Mouse (Mus musculus): Measurements from ENCODE around the gene Ccdc141. TPM values are rescaled to one million over a fixed set of nuclear protein-coding genes. Genes with fewer than 3 reads are reported as not detected.

Gene Ccdc141
- polyA plus RNA-seq, 1 experiment from 2014 or later: 3.4 TPM

DNA sequence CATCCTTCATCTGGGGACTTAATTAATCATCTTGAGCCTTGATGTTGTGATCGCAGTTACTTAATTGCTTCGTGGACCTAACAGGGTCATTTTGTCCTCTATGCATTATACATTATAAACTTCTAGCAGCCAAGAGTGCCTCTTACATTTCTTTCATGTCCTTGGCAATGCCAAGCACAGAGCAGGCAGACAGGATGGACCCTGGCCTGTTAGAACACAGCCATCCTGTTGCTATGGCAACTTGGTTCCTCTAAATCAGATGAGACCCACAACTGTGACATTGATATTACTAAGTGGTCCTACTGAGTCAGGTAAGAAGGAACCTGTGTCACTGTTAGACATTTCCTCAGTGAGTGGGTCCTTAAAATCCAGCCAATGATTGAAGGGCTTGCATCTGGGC is 20.9 kb downstream of the Ccdc141 start:
- no peak overlapping the region for H3K4me3 ChIP-seq
- WGBS: 78% methylated on average over 2 of the region's 2 CpGs
- H3K36me3 ChIP-seq: no peaks in the 10 kb centered on the region
- H3K4me1 ChIP-seq (replicated peaks): 0 out of 2 replicates have a peak, but pooled peaks cover 8% of the 10 kb centered on the region
- no peaks in the 10 kb centered on the region for H3K9me3 ChIP-seq
- no peak overlapping the region for H3K27ac ChIP-seq
- DNase-seq (ENCODE audit: low spot score): no peak
- H3K27me3 ChIP-seq (ENCODE audit: insufficient read depth, poor library complexity, severe bottlenecking): no peaks in the 10 kb centered on the region

DNA sequence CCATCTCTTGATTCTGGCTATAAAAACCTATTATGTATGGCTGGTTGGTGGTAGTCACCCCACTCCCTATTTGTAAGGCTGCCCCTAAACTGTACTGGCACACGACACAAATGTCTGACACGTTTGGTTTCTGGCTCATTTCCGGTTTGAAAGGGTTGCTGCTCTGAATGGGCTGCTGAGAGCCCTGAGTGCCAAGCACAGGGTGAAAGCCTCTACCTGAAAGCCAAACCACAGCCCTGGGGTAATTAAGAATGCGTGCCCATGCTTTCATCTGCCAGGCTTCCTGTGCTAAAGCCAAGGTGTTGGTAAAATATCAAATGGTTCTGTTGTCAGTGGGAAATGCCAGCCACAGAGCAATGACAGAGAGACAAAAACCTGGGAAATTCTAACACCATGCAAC is 22.2 kb downstream of the Ccdc141 start:
- no peaks in the 10 kb centered on the region for H3K36me3 ChIP-seq
- H3K9me3 ChIP-seq: no peaks in the 10 kb centered on the region
- DNase-seq (ENCODE audit: low spot score): no peak
- no peak overlapping the region for H3K27ac ChIP-seq
- H3K27me3 ChIP-seq (ENCODE audit: insufficient read depth, poor library complexity, severe bottlenecking): no peaks in the 10 kb centered on the region
- H3K4me3 ChIP-seq: no peak overlapping the region
- H3K4me1 ChIP-seq (replicated peaks): 0 out of 2 replicates have a peak, but pooled peaks cover 8% of the 10 kb centered on the region
- WGBS: 64% methylated on average over 4 of the region's 4 CpGs

DNA sequence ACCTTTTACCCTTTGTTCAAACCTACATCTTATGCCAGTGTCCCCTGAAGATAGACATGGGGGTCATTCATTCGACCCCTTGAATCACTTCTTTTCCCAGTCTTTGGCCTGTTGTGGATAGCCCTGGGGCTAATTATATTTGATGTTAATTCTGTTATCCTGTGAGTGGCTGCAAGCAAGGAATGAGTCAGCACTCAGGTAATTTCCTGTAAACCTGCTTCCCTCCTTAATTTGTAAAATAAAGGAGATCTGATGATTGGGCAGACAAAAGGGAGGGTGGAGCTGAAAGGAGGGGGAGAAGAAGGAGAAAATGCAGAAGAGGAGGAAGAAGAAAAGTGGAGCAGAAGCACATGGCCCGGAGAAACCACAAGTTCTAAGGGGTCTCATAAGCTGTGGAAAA is 23.5 kb downstream of the Ccdc141 start:
- Histone ChIP-seq H3K27ac (no peak overlapping the region), H3K4me3 (no peak overlapping the region), H3K36me3 (no peaks in the 10 kb centered on the region), H3K4me1 (replicated peaks) (0 out of 2 replicates have a peak, but pooled peaks cover 8% of the 10 kb centered on the region), H3K27me3 (ENCODE audit: insufficient read depth, poor library complexity, severe bottlenecking) (no peaks in the 10 kb centered on the region), H3K9me3 (no peaks in the 10 kb centered on the region)
- 81% methylated on average over 2 of the region's 2 CpGs for WGBS
- DNase-seq (ENCODE audit: low spot score): no peak

DNA sequence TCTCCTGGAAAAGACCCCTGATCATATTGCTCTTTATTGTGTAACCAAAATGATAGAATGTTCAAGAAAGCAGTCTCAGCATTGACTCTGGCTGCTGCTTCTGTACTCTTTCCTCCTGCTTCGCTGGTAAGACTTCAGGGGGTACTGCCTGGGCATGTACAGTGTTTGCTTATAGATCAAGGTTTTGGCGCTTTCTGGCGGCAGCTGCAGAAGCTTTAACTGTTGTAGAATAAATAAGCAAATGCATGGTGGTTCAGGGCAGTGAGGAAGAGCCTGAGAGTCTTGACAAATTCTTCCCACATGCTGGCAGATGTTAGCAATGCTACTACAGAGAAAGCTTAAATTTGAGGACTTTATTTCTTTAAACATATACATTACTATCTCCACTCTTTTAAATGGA is 24.1 kb downstream of the Ccdc141 start:
- DNase-seq (ENCODE audit: low spot score): no peak
- Histone ChIP-seq H3K9me3 (no peaks in the 10 kb centered on the region), H3K27ac (no peak overlapping the region), H3K27me3 (ENCODE audit: insufficient read depth, poor library complexity, severe bottlenecking) (no peaks in the 10 kb centered on the region), H3K36me3 (no peaks in the 10 kb centered on the region), H3K4me3 (no peak overlapping the region), H3K4me1 (replicated peaks) (0 out of 2 replicates have a peak, but pooled peaks cover 8% of the 10 kb centered on the region)
- WGBS: 63% methylated on average over 3 of the region's 3 CpGs

DNA sequence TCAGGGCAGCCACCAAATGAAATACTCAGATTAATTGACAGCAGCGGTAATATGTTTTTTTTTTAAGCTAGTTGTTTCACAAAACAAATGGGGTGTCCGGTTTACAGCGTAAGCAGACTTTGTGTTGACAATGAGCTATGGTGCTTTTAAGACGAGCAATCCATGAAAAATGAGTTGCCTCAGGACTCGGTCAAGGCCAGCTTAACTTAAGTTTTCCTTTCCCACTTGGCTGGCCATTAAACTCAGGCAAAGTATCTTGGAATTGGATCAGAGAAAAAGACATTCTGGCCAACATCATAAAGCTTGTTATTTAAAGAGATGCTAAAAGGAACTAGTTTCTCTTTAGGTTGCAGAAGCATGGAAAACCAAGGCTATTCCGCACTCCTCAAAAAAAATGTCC is 26.9 kb downstream of the Ccdc141 start:
- Histone ChIP-seq H3K4me1 (replicated peaks) (no peaks in the 10 kb centered on the region), H3K27me3 (ENCODE audit: insufficient read depth, poor library complexity, severe bottlenecking) (no peaks in the 10 kb centered on the region), H3K9me3 (no peaks in the 10 kb centered on the region), H3K36me3 (no peaks in the 10 kb centered on the region), H3K27ac (no peak overlapping the region), H3K4me3 (no peak overlapping the region)
- 84% methylated on average over 6 of the region's 6 CpGs for WGBS
- no peak for DNase-seq (ENCODE audit: low spot score)

DNA sequence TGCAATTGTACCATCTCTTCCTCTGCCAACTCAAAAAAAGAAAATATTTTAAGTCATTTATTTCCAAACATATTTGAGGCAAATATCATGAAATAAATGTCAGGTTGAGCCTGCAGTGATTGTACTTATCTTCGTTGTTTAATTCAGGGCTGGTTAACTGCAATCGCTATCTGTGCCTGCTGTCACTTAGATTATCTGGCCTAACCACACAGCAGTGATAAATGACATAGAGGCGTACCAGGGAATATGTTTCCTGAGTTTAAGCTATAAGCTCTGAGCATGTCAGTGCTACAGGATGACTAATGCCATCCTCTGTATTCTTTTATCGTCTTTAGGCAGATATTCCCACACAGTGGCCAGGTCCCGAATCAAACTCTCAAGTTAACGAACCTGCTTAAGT is 31.6 kb downstream of the Ccdc141 start:
- no peaks in the 10 kb centered on the region for H3K4me1 ChIP-seq (replicated peaks)
- DNase-seq (ENCODE audit: low spot score): no peak
- H3K4me3 ChIP-seq: no peak overlapping the region
- no peak overlapping the region for H3K27ac ChIP-seq
- 92% methylated on average over 6 of the region's 6 CpGs for WGBS
- H3K9me3 ChIP-seq: no peaks in the 10 kb centered on the region
- H3K27me3 ChIP-seq (ENCODE audit: insufficient read depth, poor library complexity, severe bottlenecking): no peaks in the 10 kb centered on the region
- H3K36me3 ChIP-seq: no peaks in the 10 kb centered on the region

DNA sequence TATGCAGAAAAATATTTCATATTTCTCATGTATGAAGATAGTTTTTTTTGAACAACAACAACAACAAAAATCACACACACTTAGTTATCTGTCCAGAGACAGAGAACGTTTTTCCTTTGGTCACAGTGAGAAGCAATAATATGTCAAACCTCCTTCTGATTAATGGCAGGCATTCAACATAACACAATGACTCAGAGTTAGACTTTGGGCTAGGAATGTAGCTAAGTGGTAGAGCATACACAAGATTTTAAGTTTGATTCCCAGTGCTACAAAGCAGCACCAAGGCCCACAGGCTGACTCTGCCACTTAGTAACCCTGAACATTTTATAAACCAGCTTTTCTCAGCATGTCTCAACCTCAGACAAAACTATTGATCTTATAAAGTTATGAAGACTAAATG is 35.5 kb downstream of the Ccdc141 start:
- no peaks in the 10 kb centered on the region for H3K4me1 ChIP-seq (replicated peaks)
- no peak overlapping the region for H3K27ac ChIP-seq
- no peaks in the 10 kb centered on the region for H3K36me3 ChIP-seq
- no peak overlapping the region for H3K4me3 ChIP-seq
- H3K9me3 ChIP-seq: no peaks in the 10 kb centered on the region
- WGBS: 81% methylated on average over 1 of the region's 1 CpGs
- DNase-seq (ENCODE audit: low spot score): no peak
- no peaks in the 10 kb centered on the region for H3K27me3 ChIP-seq (ENCODE audit: insufficient read depth, poor library complexity, severe bottlenecking)

DNA sequence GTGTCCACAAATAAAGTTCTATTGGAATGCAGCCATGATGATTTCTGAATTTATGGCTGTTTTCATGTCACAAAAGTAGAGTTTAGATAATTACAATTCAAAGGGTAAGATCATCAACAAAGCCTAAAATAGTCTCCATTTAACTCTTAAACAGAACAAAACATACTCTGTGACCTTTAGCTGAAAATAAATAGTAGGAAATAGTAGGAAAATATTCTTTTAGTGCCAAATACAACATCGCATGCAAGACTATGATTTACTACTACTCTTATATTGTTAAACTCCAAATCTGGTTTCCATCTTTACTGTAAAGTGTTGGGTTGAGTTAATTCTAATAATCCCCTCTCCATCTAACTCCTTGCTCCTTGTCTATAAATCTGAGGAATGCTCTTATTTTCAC is 37.0 kb downstream of the Ccdc141 start:
- 92% methylated on average over 1 of the region's 1 CpGs for WGBS
- no peaks in the 10 kb centered on the region for H3K27me3 ChIP-seq (ENCODE audit: insufficient read depth, poor library complexity, severe bottlenecking)
- no peak for DNase-seq (ENCODE audit: low spot score)
- no peaks in the 10 kb centered on the region for H3K36me3 ChIP-seq
- no peaks in the 10 kb centered on the region for H3K9me3 ChIP-seq
- H3K4me3 ChIP-seq: no peak overlapping the region
- H3K4me1 ChIP-seq (replicated peaks): no peaks in the 10 kb centered on the region
- H3K27ac ChIP-seq: no peak overlapping the region

DNA sequence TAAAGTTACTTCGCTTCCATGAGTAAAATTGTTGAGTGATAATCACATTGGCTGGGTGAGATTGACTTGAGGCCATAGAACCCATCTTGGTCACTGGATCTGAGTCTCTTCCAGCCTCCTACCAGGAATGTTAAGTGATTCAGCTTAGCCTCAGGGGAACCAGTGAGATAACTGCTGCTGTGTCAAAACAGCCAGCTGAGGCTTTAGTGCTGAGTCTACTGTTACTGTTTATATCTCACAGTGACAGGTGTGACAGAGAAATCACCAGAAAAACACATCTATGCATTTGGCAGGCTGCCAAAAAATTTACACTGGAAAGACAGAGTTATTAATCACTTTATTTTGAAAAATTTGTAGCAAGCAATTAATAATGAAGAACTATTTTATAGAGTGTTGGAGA is 43.5 kb downstream of the Ccdc141 start:
- no peaks in the 10 kb centered on the region for H3K27me3 ChIP-seq (ENCODE audit: insufficient read depth, poor library complexity, severe bottlenecking)
- no peaks in the 10 kb centered on the region for H3K4me1 ChIP-seq (replicated peaks)
- H3K36me3 ChIP-seq: no peaks in the 10 kb centered on the region
- no peaks in the 10 kb centered on the region for H3K9me3 ChIP-seq
- WGBS: 91% methylated on average over 1 of the region's 1 CpGs
- H3K4me3 ChIP-seq: no peak overlapping the region
- no peak overlapping the region for H3K27ac ChIP-seq
- no peak for DNase-seq (ENCODE audit: low spot score)

DNA sequence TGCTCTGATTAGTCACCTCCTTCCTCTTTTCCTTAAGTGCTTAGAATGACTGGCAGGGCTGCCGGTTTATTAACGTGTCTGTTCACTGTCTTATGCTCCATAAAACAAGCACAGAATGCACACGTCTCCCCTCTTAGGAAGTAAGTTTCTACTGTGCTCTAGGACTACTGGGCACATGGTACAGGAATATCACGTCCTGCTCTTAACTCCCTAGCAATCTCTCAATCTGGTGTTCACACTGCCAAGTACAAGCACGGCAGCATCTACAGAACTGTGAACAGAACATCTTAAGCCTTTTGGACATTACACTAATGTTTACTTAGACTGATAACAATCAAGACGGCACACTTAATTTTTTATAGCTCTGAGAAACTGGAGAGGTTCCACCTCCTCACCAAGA is 52.3 kb downstream of the Ccdc141 start:
- WGBS: 83% methylated on average over 6 of the region's 6 CpGs
- no peak overlapping the region for H3K27ac ChIP-seq
- no peaks in the 10 kb centered on the region for H3K36me3 ChIP-seq
- DNase-seq (ENCODE audit: low spot score): no peak
- no peak overlapping the region for H3K4me3 ChIP-seq
- no peaks in the 10 kb centered on the region for H3K9me3 ChIP-seq
- no peaks in the 10 kb centered on the region for H3K27me3 ChIP-seq (ENCODE audit: insufficient read depth, poor library complexity, severe bottlenecking)
- H3K4me1 ChIP-seq (replicated peaks): no peaks in the 10 kb centered on the region

DNA sequence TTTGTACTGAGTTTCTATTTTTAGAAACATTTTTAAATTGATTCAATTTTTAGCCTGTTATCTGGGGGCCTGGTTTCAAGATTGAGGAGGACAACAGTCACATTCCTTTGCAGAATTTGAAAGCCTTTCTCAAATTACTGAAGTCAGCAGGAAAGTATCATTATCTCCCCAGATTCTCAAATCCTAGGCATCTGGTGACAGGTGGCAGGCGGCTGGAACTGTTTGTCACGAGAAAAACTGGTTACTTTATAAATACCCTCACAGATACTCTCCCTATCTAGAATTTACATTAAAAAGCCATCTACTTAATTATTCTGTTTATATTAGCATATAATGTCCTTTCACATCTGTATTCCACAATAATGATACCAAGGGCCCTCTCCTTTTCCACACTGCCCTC is 56.1 kb downstream of the Ccdc141 start:
- no peak overlapping the region for H3K4me3 ChIP-seq
- 78% methylated on average over 2 of the region's 2 CpGs for WGBS
- no peak for DNase-seq (ENCODE audit: low spot score)
- H3K36me3 ChIP-seq: no peaks in the 10 kb centered on the region
- no peaks in the 10 kb centered on the region for H3K4me1 ChIP-seq (replicated peaks)
- no peak overlapping the region for H3K27ac ChIP-seq
- no peaks in the 10 kb centered on the region for H3K9me3 ChIP-seq
- no peaks in the 10 kb centered on the region for H3K27me3 ChIP-seq (ENCODE audit: insufficient read depth, poor library complexity, severe bottlenecking)

DNA sequence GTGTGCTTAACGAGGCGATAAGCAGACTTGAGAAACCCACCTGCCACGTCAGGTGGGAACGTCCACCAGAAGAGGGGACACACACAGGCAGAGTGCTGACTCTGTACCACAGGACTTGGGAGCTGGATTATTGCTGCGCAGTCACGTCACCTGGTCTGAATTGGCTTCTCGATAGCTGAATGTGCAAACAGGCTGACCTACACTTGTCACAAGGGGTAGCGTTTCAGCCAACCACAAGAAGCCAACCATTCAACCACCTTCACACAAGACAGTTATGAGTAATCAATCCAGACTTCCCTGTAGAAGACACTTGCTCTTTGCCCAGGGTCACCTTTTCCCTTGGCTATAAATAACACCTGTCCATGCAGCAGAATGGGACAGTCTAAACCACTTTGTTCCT is 56.6 kb downstream of the Ccdc141 start:
- H3K36me3 ChIP-seq: no peaks in the 10 kb centered on the region
- no peak overlapping the region for H3K4me3 ChIP-seq
- no peaks in the 10 kb centered on the region for H3K9me3 ChIP-seq
- no peaks in the 10 kb centered on the region for H3K27me3 ChIP-seq (ENCODE audit: insufficient read depth, poor library complexity, severe bottlenecking)
- DNase-seq (ENCODE audit: low spot score): no peak
- no peak overlapping the region for H3K27ac ChIP-seq
- no peaks in the 10 kb centered on the region for H3K4me1 ChIP-seq (replicated peaks)
- 93% methylated on average over 8 of the region's 8 CpGs for WGBS

DNA sequence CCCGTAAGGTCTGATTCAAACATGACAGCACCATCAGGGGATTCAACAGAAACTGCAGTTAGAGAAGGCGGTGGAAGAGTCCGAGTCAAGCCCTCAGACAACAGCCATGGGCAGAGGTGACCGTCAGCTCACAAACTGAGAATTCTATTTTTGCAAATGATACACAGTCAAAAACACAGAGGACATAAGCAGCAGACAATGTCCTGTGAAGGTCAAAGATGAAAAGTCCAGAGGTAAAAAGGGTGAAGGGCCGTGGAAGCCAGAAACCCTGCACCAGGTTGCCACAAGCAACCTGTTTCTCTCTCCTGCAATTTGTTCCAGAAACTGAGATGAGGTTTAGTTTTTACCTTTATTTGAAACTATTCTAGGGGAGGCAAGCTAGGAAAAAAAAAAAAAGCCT is 57.4 kb downstream of the Ccdc141 start:
- Histone ChIP-seq H3K36me3 (no peaks in the 10 kb centered on the region), H3K9me3 (no peaks in the 10 kb centered on the region), H3K4me1 (replicated peaks) (no peaks in the 10 kb centered on the region), H3K27ac (no peak overlapping the region), H3K27me3 (ENCODE audit: insufficient read depth, poor library complexity, severe bottlenecking) (no peaks in the 10 kb centered on the region), H3K4me3 (no peak overlapping the region)
- 87% methylated on average over 5 of the region's 5 CpGs for WGBS
- no peak for DNase-seq (ENCODE audit: low spot score)

DNA sequence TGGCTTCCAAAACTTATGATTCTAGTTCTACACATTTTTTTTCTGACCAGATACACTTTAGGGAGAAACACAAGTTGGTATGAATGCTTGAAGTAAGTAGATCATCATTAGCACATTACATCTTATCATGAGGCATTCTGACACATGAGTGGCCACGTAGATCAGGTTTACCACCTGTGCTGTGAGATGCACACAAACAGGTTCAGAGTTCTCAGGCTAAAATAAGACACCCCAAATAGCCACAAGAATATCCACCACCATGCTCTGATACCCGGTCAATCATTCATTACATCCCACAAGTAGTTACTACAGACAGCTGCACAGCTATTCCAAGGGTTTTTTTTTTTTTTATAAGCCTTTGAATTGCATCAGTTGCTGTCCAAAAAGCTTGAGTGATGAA is 59.3 kb downstream of the Ccdc141 start:
- Histone ChIP-seq H3K36me3 (no peaks in the 10 kb centered on the region), H3K4me3 (no peak overlapping the region), H3K27ac (no peak overlapping the region), H3K9me3 (no peaks in the 10 kb centered on the region), H3K27me3 (ENCODE audit: insufficient read depth, poor library complexity, severe bottlenecking) (no peaks in the 10 kb centered on the region), H3K4me1 (replicated peaks) (no peaks in the 10 kb centered on the region)
- 92% methylated on average over 2 of the region's 2 CpGs for WGBS
- no peak for DNase-seq (ENCODE audit: low spot score)

All from hindbrain, embryonic 10.5 days (tissue).